Mouse (Mus musculus) hindbrain, embryonic 14.5 days (tissue): Measurements from ENCODE around the gene Rsc1a1. TPM values are rescaled to one million over a fixed set of nuclear protein-coding genes. Genes with fewer than 3 reads are reported as not detected.

Experiments
- ATAC-seq: fragments of 200-750 bp; cut with Nextera tagmentation; 2 replicates; pipeline ENCODE4 v1.8.0; 2017; ENCODE audit warnings: moderate number of reproducible peaks, mild to moderate bottlenecking, moderate TSS enrichment, moderate library complexity; ENCODE audit not compliant: low FRiP score
- DNase-seq: peaks from one replicate; pipeline ENCODE4 v3.0.0-alpha.2; 2015; ENCODE audit warnings: low spot score
- H3K27ac ChIP-seq: fragments of 300-500 bp; sonication (generic); 2 replicates; pipeline ENCODE4 v1.5.1; 2014; ENCODE audit warnings: mild to moderate bottlenecking, moderate library complexity
- H3K27me3 ChIP-seq: fragments of 300-500 bp; sonication (generic); 2 replicates; pipeline ENCODE4 v1.6.1; 2014; ENCODE audit warnings: mild to moderate bottlenecking, low read length, mixed read lengths; ENCODE audit not compliant: control insufficient read depth, insufficient read depth
- H3K36me3 ChIP-seq: fragments of 300-500 bp; sonication (generic); replicated peaks from 2 replicates; pipeline ENCODE4 v1.6.1; 2014; ENCODE audit not compliant: control insufficient read depth, insufficient read depth
- H3K4me1 ChIP-seq: fragments of 300-500 bp; sonication (generic); replicated peaks from 2 replicates; pipeline ENCODE4 v1.6.1; 2014; ENCODE audit warnings: antibody characterized with exemption, low read length, mixed read lengths; ENCODE audit not compliant: control insufficient read depth, insufficient read depth
- H3K4me2 ChIP-seq: fragments of 300-500 bp; sonication (generic); replicated peaks from 2 replicates; pipeline ENCODE4 v1.6.1; 2014; ENCODE audit warnings: mild to moderate bottlenecking, moderate library complexity
- H3K4me3 ChIP-seq: fragments of 300-500 bp; sonication (generic); replicated peaks from 2 replicates; pipeline ENCODE4 v1.5.1; 2014; ENCODE audit warnings: mild to moderate bottlenecking, low read length
- H3K9ac ChIP-seq: fragments of 300-500 bp; sonication (generic); 2 replicates; pipeline ENCODE4 v1.6.1; 2014
- H3K9me3 ChIP-seq: fragments of 300-500 bp; sonication (generic); 2 replicates; pipeline ENCODE4 v1.6.1; 2016; ENCODE audit warnings: low read length; ENCODE audit not compliant: control insufficient read depth
- WGBS: fragments of 180-500 bp; shearing (Covaris S2); extraction: QIAGEN DNeasy Blood & Tissue Kit; methylation state at CpG from one replicate; pipeline ENCODE4 v1.1.7; 2014; 5-methylcytosine and 5-hydroxymethylcytosine counted together
- polyA plus RNA-seq: library from polyadenylated mRNA; unstranded; fragments of >200 nt; fragmentation: Nextera tagmentation; extraction: Ambion mirVana; gene quantifications from 2 replicates; pipeline ENCODE4 v1.2.1, GENCODE M21; 2014

Gene Rsc1a1
- polyA plus RNA-seq, 1 experiment from 2014 or later: not detected

DNA sequence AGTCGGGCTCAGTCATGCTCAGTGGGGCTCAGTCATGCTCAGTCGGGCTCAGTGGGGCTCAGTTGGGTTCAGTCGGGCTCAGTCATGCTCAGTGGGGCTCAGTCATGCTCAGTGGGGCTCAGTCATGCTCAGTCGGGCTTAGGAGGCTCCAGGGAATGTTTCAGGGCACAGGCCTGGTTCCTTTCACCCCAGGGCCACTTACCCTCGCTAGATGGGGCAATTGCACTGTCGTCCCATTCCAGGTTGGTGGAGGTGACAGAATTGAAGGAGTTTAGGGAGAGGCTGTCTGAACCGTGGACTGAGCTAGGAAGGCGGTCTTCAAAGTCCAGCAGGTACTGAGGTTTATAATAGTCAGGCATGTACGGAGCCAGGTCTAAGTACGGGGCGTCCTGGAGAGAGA, 45.9 kb downstream of the Rsc1a1 start:
- Histone ChIP-seq H3K9me3 (no peaks in the 10 kb centered on the region), H3K4me2 (no peak overlapping the region), H3K36me3 (peaks cover 59% of the 10 kb centered on the region), H3K27me3 (no peaks in the 10 kb centered on the region), H3K9ac (no peak overlapping the region), H3K27ac (no peak overlapping the region), H3K4me3 (no peak overlapping the region), H3K4me1 (peaks cover 12% of the 10 kb centered on the region)
- ATAC-seq (no peak), DNase-seq (no peak)
- WGBS: 73% methylated on average over 11 of the region's 11 CpGs

DNA sequence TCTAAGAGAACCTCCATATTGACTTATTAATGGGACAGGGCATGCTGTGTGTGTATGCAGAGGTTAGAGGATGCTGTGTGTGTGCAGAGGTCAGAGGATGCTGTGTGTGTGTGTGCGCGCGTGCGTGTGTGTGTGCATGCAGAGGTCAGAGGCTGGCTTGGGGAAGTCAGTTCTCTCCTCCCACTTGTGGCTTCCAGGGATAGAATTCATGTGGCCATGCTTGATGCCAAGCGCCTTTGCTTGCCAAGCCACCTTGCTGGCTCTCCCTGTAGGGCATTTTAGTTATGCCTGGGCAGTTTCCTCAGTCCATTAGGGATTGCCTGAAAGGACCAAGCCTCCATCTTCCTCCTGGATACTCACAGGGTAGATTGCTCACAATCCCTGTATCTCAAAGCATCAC, 48.7 kb downstream of the Rsc1a1 start:
- no peak overlapping the region for H3K9ac ChIP-seq

DNA sequence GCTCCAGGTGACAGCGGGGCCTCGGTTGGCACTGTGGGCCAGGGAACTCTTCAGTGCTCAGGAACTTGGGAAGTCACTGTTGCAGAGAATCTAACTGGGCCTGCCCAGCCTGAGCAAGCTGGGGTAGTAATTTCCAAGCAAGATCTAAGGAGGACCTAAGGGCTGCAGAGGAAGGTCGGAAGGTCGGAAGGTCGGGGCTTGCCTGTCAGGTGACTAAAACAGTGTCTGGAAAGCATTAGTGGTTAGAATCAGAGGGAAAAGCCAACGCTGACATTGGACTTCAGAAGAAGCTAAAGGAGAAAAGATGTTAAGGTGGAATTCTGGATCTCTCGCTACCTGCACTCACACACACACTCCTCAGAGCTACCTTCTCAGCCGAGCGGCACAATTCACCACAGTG, 49.4 kb downstream of the Rsc1a1 start:
- WGBS: 92% methylated on average over 9 of the region's 9 CpGs
- H3K36me3 ChIP-seq: peaks cover 76% of the 10 kb centered on the region

More for the DNA sequence above, 48.7 kb downstream of the Rsc1a1 start:
- Histone ChIP-seq H3K27ac (no peak overlapping the region), H3K4me1 (no peaks in the 10 kb centered on the region), H3K4me3 (no peak overlapping the region), H3K4me2 (no peak overlapping the region), H3K36me3 (peaks cover 74% of the 10 kb centered on the region), H3K9me3 (no peaks in the 10 kb centered on the region), H3K27me3 (no peaks in the 10 kb centered on the region)
- DNase-seq (no peak), ATAC-seq (no peak)
- 95% methylated on average over 5 of the region's 5 CpGs for WGBS

More for the DNA sequence above, 49.4 kb downstream of the Rsc1a1 start:
- H3K9ac ChIP-seq: no peak overlapping the region
- no peaks in the 10 kb centered on the region for H3K4me1 ChIP-seq
- H3K4me2 ChIP-seq: no peak overlapping the region
- DNase-seq (no peak), ATAC-seq (no peak)
- no peaks in the 10 kb centered on the region for H3K27me3 ChIP-seq
- no peaks in the 10 kb centered on the region for H3K9me3 ChIP-seq
- no peak overlapping the region for H3K27ac ChIP-seq
- no peak overlapping the region for H3K4me3 ChIP-seq

Other genes starting within 250 kb of the Rsc1a1 start
- 0.29 TPM in 1 of 2 replicates, not detected in the other for gene Srarp, start 249.5 kb downstream of the Rsc1a1 start, polyA plus RNA-seq
- gene Zbtb17, start 240.9 kb downstream of the Rsc1a1 start, polyA plus RNA-seq: 29.5 and 30.7 TPM in 2 replicates
- gene Spen, start 147.0 kb downstream of the Rsc1a1 start, polyA plus RNA-seq: 20.3 and 20.4 TPM in 2 replicates
- 41.3 and 43.6 TPM in 2 replicates for gene Fblim1, start 79.5 kb downstream of the Rsc1a1 start, polyA plus RNA-seq
- 0.17 TPM in 1 of 2 replicates, not detected in the other for gene Tmem82, start 67.0 kb downstream of the Rsc1a1 start, polyA plus RNA-seq
- gene Slc25a34, start 61.8 kb downstream of the Rsc1a1 start, polyA plus RNA-seq: not detected in 2 replicates
- 3.9 and 4.4 TPM in 2 replicates for gene Plekhm2, start 20.7 kb downstream of the Rsc1a1 start, polyA plus RNA-seq
- gene Ddi2, start 37.8 kb upstream of the Rsc1a1 start, polyA plus RNA-seq: 12.0 and 12.1 TPM in 2 replicates
- gene Agmat, start 61.1 kb upstream of the Rsc1a1 start, polyA plus RNA-seq: 0.23 TPM in 1 of 2 replicates, not detected in the other
- gene Dnajc16, start 105.3 kb upstream of the Rsc1a1 start, polyA plus RNA-seq: 5.5 and 6.3 TPM in 2 replicates
- 17.6 and 18.7 TPM in 2 replicates for gene Casp9, start 108.0 kb upstream of the Rsc1a1 start, polyA plus RNA-seq
- not detected in 2 replicates for gene Cela2a, start 140.6 kb upstream of the Rsc1a1 start, polyA plus RNA-seq
- not detected in 2 replicates for gene Ctrc, start 160.8 kb upstream of the Rsc1a1 start, polyA plus RNA-seq
- 44.7 and 46.7 TPM in 2 replicates for gene Efhd2, start 189.3 kb upstream of the Rsc1a1 start, polyA plus RNA-seq